Comparison of ENCODE assay signal across 22 mouse cellular contexts in the genomic region with DNA sequence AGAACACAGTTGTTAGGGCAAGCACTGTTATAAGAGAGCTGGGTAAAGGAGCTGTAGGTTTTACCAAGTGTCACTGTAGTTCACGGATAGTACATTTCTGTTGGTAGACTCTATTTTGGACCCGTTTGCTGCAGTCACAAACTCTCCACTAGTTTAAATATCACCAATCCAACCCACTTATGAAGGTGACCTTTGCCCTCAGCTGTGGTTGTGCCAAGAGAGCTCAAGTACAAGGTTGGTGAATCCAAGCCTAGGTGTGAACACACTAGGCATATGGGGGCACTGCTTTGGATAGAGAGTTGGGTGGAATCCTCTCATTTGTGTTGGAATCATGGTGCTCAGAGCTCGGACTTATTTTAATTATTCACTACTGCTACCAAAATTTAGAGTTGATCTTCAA. TPM values are rescaled to one million over a fixed set of nuclear protein-coding genes. Genes with fewer than 3 reads are reported as not detected.
DNase-seq lines count a peak whose midpoint lies in the region; ATAC-seq and TF ChIP-seq lines count a peak whose summit lies in the region.
"Had no signal": no experiment of that assay in that cellular context is flagged by ENCODE, and none has a peak within 500 bp of the region (broad histone marks: within the 10 kb centered on the region; RNA-seq: fewer than 3 reads in every experiment).

No protein-coding gene starts in this region.

- no peak overlapping the region; the same call in 1 of the 2 replicates for H3K27ac ChIP-seq in kidney, adult 2 months (ENCODE audit: insufficient read depth, low read depth, low read length)
- no peak overlapping the region for H3K27ac ChIP-seq in kidney, embryonic 14.5 days (ENCODE audit: low read depth, low read length)
- H3K27ac ChIP-seq in kidney, embryonic 16.5 days (ENCODE audit: low read length), result no peak overlapping the region
- H3K27ac ChIP-seq in liver, adult 2 months (replicated peaks; ENCODE audit: insufficient read depth, low read depth, low read length), result no peak overlapping the region
- H3K27ac ChIP-seq: embryonic facial prominence, embryonic 13.5 days; embryonic facial prominence, embryonic 15.5 days; forebrain, embryonic 10.5 days; forebrain, embryonic 12.5 days had no signal

- 54% methylated on average over 3 of the region's 3 CpGs for WGBS in kidney, adult 2 months
- 91% methylated on average over 3 of the region's 3 CpGs for WGBS in kidney, embryonic 14.5 days
- WGBS in kidney, embryonic 16.5 days, result 90% methylated on average over 3 of the region's 3 CpGs
- WGBS in liver, adult 2 months, result 79% methylated on average over 3 of the region's 3 CpGs

- H3K27me3 ChIP-seq in kidney, adult 2 months (replicated peaks; ENCODE audit: control insufficient read depth, insufficient read depth, low read length), result no peaks in the 10 kb centered on the region
- H3K27me3 ChIP-seq in kidney, embryonic 14.5 days (ENCODE audit: control insufficient read depth, insufficient read depth, low read length), result no peaks in the 10 kb centered on the region
- H3K27me3 ChIP-seq in kidney, embryonic 16.5 days (ENCODE audit: insufficient read depth, low read length), result no peaks in the 10 kb centered on the region
- H3K27me3 ChIP-seq in liver, adult 2 months (ENCODE audit: control insufficient read depth, insufficient read depth, low read length), result no peaks in the 10 kb centered on the region
- H3K27me3 ChIP-seq: embryonic facial prominence, embryonic 13.5 days; embryonic facial prominence, embryonic 15.5 days; forebrain, embryonic 12.5 days had no signal

- no peaks in the 10 kb centered on the region for H3K9me3 ChIP-seq in kidney, embryonic 14.5 days (ENCODE audit: control insufficient read depth, low read length)
- no peaks in the 10 kb centered on the region for H3K9me3 ChIP-seq in kidney, embryonic 16.5 days (ENCODE audit: low read length)
- H3K9me3 ChIP-seq: embryonic facial prominence, embryonic 13.5 days; embryonic facial prominence, embryonic 15.5 days; forebrain, embryonic 10.5 days; forebrain, embryonic 12.5 days had no signal

- H3K4me1 ChIP-seq in kidney, adult 2 months (ENCODE audit: control insufficient read depth, insufficient read depth, low read length), result peaks cover 8% of the 10 kb centered on the region
- H3K4me1 ChIP-seq in kidney, embryonic 14.5 days (ENCODE audit: control insufficient read depth, insufficient read depth, low read length), result no peaks in the 10 kb centered on the region
- no peaks in the 10 kb centered on the region for H3K4me1 ChIP-seq in kidney, embryonic 16.5 days (ENCODE audit: insufficient read depth, low read length)
- no peaks in the 10 kb centered on the region; the same call in 1 of the 2 replicates for H3K4me1 ChIP-seq in liver, adult 2 months (ENCODE audit: control insufficient read depth, insufficient read depth, low read length)
- H3K4me1 ChIP-seq: embryonic facial prominence, embryonic 13.5 days; embryonic facial prominence, embryonic 15.5 days; forebrain, embryonic 10.5 days; forebrain, embryonic 12.5 days had no signal

- H3K4me3 ChIP-seq in kidney, adult 2 months (ENCODE audit: insufficient read depth, low read depth, low read length), result no peak overlapping the region
- H3K4me3 ChIP-seq in kidney, embryonic 14.5 days (ENCODE audit: low read length), result no peak overlapping the region
- no peak overlapping the region for H3K4me3 ChIP-seq in kidney, embryonic 16.5 days (ENCODE audit: low read length)
- no peak overlapping the region for H3K4me3 ChIP-seq in liver, adult 2 months (ENCODE audit: insufficient read depth, low read depth, low read length)
- H3K4me3 ChIP-seq: embryonic facial prominence, embryonic 13.5 days; embryonic facial prominence, embryonic 15.5 days; erythroblast, embryonic 14.5 days; forebrain, embryonic 10.5 days; forebrain, embryonic 12.5 days had no signal

- no peak overlapping the region for H3K9ac ChIP-seq in kidney, embryonic 14.5 days (ENCODE audit: low read depth, low read length)
- no peak overlapping the region for H3K9ac ChIP-seq in kidney, embryonic 16.5 days (replicated peaks; ENCODE audit: low read length)
- no peak overlapping the region for H3K9ac ChIP-seq in liver, adult 2 months (ENCODE audit: low read depth, low read length)
- H3K9ac ChIP-seq: embryonic facial prominence, embryonic 13.5 days; embryonic facial prominence, embryonic 15.5 days; forebrain, embryonic 12.5 days had no signal

- peak; percentile 66 for DNase-seq in kidney, adult 2 months
- DNase-seq in kidney, adult 9 months, result peak; percentile 51
- peak; percentile 31 for DNase-seq in liver, adult 2 months (ENCODE audit: extremely low read depth, low read depth, low spot score)
- no peak for DNase-seq in liver
- DNase-seq: adrenal gland, adult 2 months; adrenal gland, postnatal 10 days; adrenal gland, postnatal 25 days; cerebellum, adult 11 months; cerebellum, adult 18-20 months; cerebellum, adult 8-10 months; cerebellum, adult 9-11 months; cerebellum, postnatal 14 days; cerebellum, postnatal 36 days; embryo, embryonic 11 days had no signal

- no peak for ATAC-seq in kidney, embryonic 14.5 days (ENCODE audit: low FRiP score, low TSS enrichment)
- ATAC-seq in kidney, embryonic 16.5 days (ENCODE audit: low FRiP score, low TSS enrichment), result no peak
- ATAC-seq: forebrain, embryonic 14.5 days had no signal

- no peak for TF ChIP-seq POLR2A in kidney, adult 2 months (IDR thresholded peaks at IDR 0.05; ENCODE audit: low read depth, low read length)
- TF ChIP-seq POLR2A in liver, adult 2 months (IDR thresholded peaks at IDR 0.05; ENCODE audit: extremely low read depth, insufficient read depth, low read length), result no peak

- H3K4me2 ChIP-seq in kidney, embryonic 14.5 days (replicated peaks; ENCODE audit: low read depth, low read length), result no peak overlapping the region
- no peak overlapping the region for H3K4me2 ChIP-seq in kidney, embryonic 16.5 days (replicated peaks; ENCODE audit: low read depth, low read length)
- H3K4me2 ChIP-seq: embryonic facial prominence, embryonic 13.5 days; embryonic facial prominence, embryonic 15.5 days; forebrain, embryonic 12.5 days had no signal

- no peak for TF ChIP-seq CTCF in kidney, adult 2 months (conservative IDR thresholded peaks at IDR 0.05; ENCODE audit: insufficient read depth, insufficient read length, low read depth, low read length)
- no peak for TF ChIP-seq CTCF in liver, adult 2 months (IDR thresholded peaks at IDR 0.05; ENCODE audit: low read depth, low read length)

- H3K79me2 ChIP-seq in liver, adult 2 months (ENCODE audit: control insufficient read depth, insufficient read depth, low read length), result no peaks in the 10 kb centered on the region

- no peaks in the 10 kb centered on the region for H3K36me3 ChIP-seq in kidney, adult 2 months (ENCODE audit: control insufficient read depth, insufficient read depth, low read length)
- no peaks in the 10 kb centered on the region for H3K36me3 ChIP-seq in kidney, embryonic 14.5 days (ENCODE audit: control insufficient read depth, insufficient read depth, low read length)
- no peaks in the 10 kb centered on the region for H3K36me3 ChIP-seq in kidney, embryonic 16.5 days (ENCODE audit: insufficient read depth, low read length)
- H3K36me3 ChIP-seq in liver, adult 2 months (ENCODE audit: control insufficient read depth, insufficient read depth, low read length), result no peaks in the 10 kb centered on the region
- H3K36me3 ChIP-seq: embryonic facial prominence, embryonic 13.5 days; embryonic facial prominence, embryonic 15.5 days; forebrain, embryonic 10.5 days; forebrain, embryonic 12.5 days had no signal

RNA-seq across cellular contexts. Expression of a gene that starts 39.8 kb away (rescaled TPM):
- polyA plus RNA-seq in kidney, adult 2 months (2012; rRNA removed), result 248 and 288 TPM in 2 replicates
- polyA plus RNA-seq in kidney, embryonic 14.5 days (2014; fragmentation: Nextera tagmentation; extraction: Ambion mirVana), result 275 and 301 TPM in 2 replicates
- polyA plus RNA-seq in kidney, embryonic 16.5 days (2015; fragmentation: Nextera tagmentation; extraction: Ambion mirVana), result 351 and 360 TPM in 2 replicates
- 57.6 and 60.3 TPM in 2 replicates for total RNA-seq in liver, adult 2 months (2014; rRNA removed)
- polyA plus RNA-seq in liver, adult 2 months (2012; rRNA removed), result 52.6 and 58.8 TPM in 2 replicates
